Mouse (Mus musculus) heart, embryonic 10.5 days (tissue): ENCODE results near the gene Sdk1. TPM values are rescaled to one million over a fixed set of nuclear protein-coding genes. Genes with fewer than 3 reads are reported as not detected.

ENCODE experiments used
- DNase-seq: peaks from one replicate; pipeline ENCODE4 v3.0.0-alpha.2; 2017; ENCODE audit warnings: low spot score
- H3K27ac ChIP-seq: fragments of 300-500 bp; sonication (generic); 2 replicates; pipeline ENCODE4 v1.5.1; 2016; ENCODE audit warnings: mild to moderate bottlenecking
- H3K27me3 ChIP-seq: fragments of 300-500 bp; sonication (generic); 2 replicates; pipeline ENCODE4 v1.6.1; 2016; ENCODE audit warnings: mild to moderate bottlenecking; ENCODE audit not compliant: poor library complexity, insufficient read depth, severe bottlenecking
- H3K36me3 ChIP-seq: fragments of 300-500 bp; sonication (generic); 2 replicates; pipeline ENCODE4 v1.6.1; 2016; ENCODE audit warnings: mild to moderate bottlenecking, moderate library complexity
- H3K4me1 ChIP-seq: fragments of 300-500 bp; sonication (generic); 2 replicates; pipeline ENCODE4 v1.6.1; 2016; ENCODE audit warnings: mild to moderate bottlenecking
- H3K4me3 ChIP-seq: fragments of 300-500 bp; sonication (generic); 2 replicates; pipeline ENCODE4 v1.5.1; 2016; ENCODE audit warnings: mild to moderate bottlenecking, moderate library complexity
- H3K9me3 ChIP-seq: fragments of 300-500 bp; sonication (generic); 2 replicates; pipeline ENCODE4 v1.6.1; 2016; ENCODE audit warnings: mild to moderate bottlenecking, moderate library complexity
- WGBS: fragments of 180-500 bp; shearing (Covaris S2); methylation state at CpG from one replicate; pipeline ENCODE4 v1.1.7; 2016; 5-methylcytosine and 5-hydroxymethylcytosine counted together
- polyA plus RNA-seq: library from polyadenylated mRNA; unstranded; fragments of >200 nt; fragmentation: Nextera tagmentation; extraction: Ambion mirVana; gene quantifications from 2 replicates; pipeline ENCODE4 v1.2.1, GENCODE M21; 2016

The Sdk1 gene
- polyA plus RNA-seq, 1 experiment from 2014 or later, result 3.1 TPM

- peak; percentile 77 for DNase-seq
- H3K27ac ChIP-seq, result peak overlapping the region; percentile 36; the same call in 1 of the 2 replicates
- 19% methylated on average over 8 of the region's 8 CpGs for WGBS
Measured at GRCm38 (mm10) chr5:141852175-141852574, 610.9 kb downstream of the Sdk1 start.

GRCm38 (mm10) chr5:141856447-141856846, 615.2 kb downstream of the Sdk1 start:
- no peak overlapping the region for H3K4me3 ChIP-seq
- no peak for DNase-seq
- WGBS, result 77% methylated on average over 2 of the region's 2 CpGs

More at GRCm38 (mm10) chr5:141852175-141852574, 610.9 kb downstream of the Sdk1 start:
- no peaks in the 10 kb centered on the region for H3K36me3 ChIP-seq
- no peak overlapping the region for H3K4me3 ChIP-seq
- H3K9me3 ChIP-seq, result no peaks in the 10 kb centered on the region
- H3K27me3 ChIP-seq, result no peaks in the 10 kb centered on the region
- peaks cover 21% of the 10 kb centered on the region for H3K4me1 ChIP-seq

GRCm38 (mm10) chr5:141857781-141858180, 616.5 kb downstream of the Sdk1 start:
- WGBS, result 57% methylated on average over 1 of the region's 1 CpGs

More at GRCm38 (mm10) chr5:141856447-141856846, 615.2 kb downstream of the Sdk1 start:
- H3K27ac ChIP-seq, result no peak overlapping the region
- no peaks in the 10 kb centered on the region for H3K9me3 ChIP-seq
- H3K27me3 ChIP-seq, result no peaks in the 10 kb centered on the region
- H3K4me1 ChIP-seq, result peaks cover 16% of the 10 kb centered on the region
- no peaks in the 10 kb centered on the region for H3K36me3 ChIP-seq

GRCm38 (mm10) chr5:141858406-141859160, 617.3 kb downstream of the Sdk1 start:
- Histone ChIP-seq H3K36me3 (no peaks in the 10 kb centered on the region), H3K4me3 (no peak overlapping the region), H3K27ac (peak overlapping the region; percentile 31; the same call in 1 of the 2 replicates), H3K27me3 (no peaks in the 10 kb centered on the region), H3K4me1 (no peaks in the 10 kb centered on the region), H3K9me3 (no peaks in the 10 kb centered on the region)
- DNase-seq, result no peak
- 42% methylated on average over 8 of the region's 8 CpGs for WGBS

More at GRCm38 (mm10) chr5:141857781-141858180, 616.5 kb downstream of the Sdk1 start:
- Histone ChIP-seq H3K27ac (0 out of 2 replicates have a peak overlapping the region, but pooled peaks have one; percentile 31), H3K9me3 (no peaks in the 10 kb centered on the region), H3K4me3 (no peak overlapping the region), H3K27me3 (no peaks in the 10 kb centered on the region), H3K36me3 (no peaks in the 10 kb centered on the region), H3K4me1 (peaks cover 3% of the 10 kb centered on the region; the same call in 1 of the 2 replicates)
- no peak for DNase-seq

- H3K4me3 ChIP-seq, result no peak overlapping the region
- peaks cover 15% of the 10 kb centered on the region; the same call in 1 of the 2 replicates for H3K4me1 ChIP-seq
- H3K36me3 ChIP-seq, result no peaks in the 10 kb centered on the region
- 70% methylated on average over 3 of the region's 3 CpGs for WGBS
- no peaks in the 10 kb centered on the region for H3K9me3 ChIP-seq
- no peak for DNase-seq
- no peaks in the 10 kb centered on the region for H3K27me3 ChIP-seq
- H3K27ac ChIP-seq, result no peak overlapping the region
Measured at GRCm38 (mm10) chr5:141866042-141866441, 624.8 kb downstream of the Sdk1 start.

- Histone ChIP-seq H3K36me3 (no peaks in the 10 kb centered on the region; the same call in 1 of the 2 replicates), H3K9me3 (no peaks in the 10 kb centered on the region), H3K4me3 (no peak overlapping the region), H3K4me1 (no peaks in the 10 kb centered on the region), H3K27me3 (no peaks in the 10 kb centered on the region), H3K27ac (no peak overlapping the region)
- no peak for DNase-seq
- WGBS, result 91% methylated on average over 11 of the region's 11 CpGs
Measured at GRCm38 (mm10) chr5:141873751-141874150, 632.5 kb downstream of the Sdk1 start.

- Histone ChIP-seq H3K27ac (no peak overlapping the region), H3K36me3 (no peaks in the 10 kb centered on the region), H3K4me1 (0 out of 2 replicates have a peak, but pooled peaks cover 3% of the 10 kb centered on the region), H3K9me3 (no peaks in the 10 kb centered on the region), H3K4me3 (no peak overlapping the region), H3K27me3 (no peaks in the 10 kb centered on the region)
- 61% methylated on average over 5 of the region's 5 CpGs for WGBS
- no peak for DNase-seq
Measured at GRCm38 (mm10) chr5:141880661-141881060, 639.4 kb downstream of the Sdk1 start.

GRCm38 (mm10) chr5:141884111-141884647, 642.9 kb downstream of the Sdk1 start:
- Histone ChIP-seq H3K4me3 (no peak overlapping the region), H3K27ac (no peak overlapping the region), H3K36me3 (no peaks in the 10 kb centered on the region), H3K9me3 (no peaks in the 10 kb centered on the region), H3K4me1 (peaks cover 3% of the 10 kb centered on the region; the same call in 1 of the 2 replicates), H3K27me3 (no peaks in the 10 kb centered on the region)
- DNase-seq, result no peak
- 53% methylated on average over 3 of the region's 3 CpGs for WGBS

- DNase-seq, result no peak
- H3K4me3 ChIP-seq, result no peak overlapping the region
- peaks cover 17% of the 10 kb centered on the region for H3K4me1 ChIP-seq
- no peaks in the 10 kb centered on the region for H3K9me3 ChIP-seq
- H3K27ac ChIP-seq, result no peak overlapping the region
- no peaks in the 10 kb centered on the region for H3K27me3 ChIP-seq
- 83% methylated on average over 10 of the region's 10 CpGs for WGBS
- H3K36me3 ChIP-seq, result no peaks in the 10 kb centered on the region
Measured at GRCm38 (mm10) chr5:141886006-141886405, 644.7 kb downstream of the Sdk1 start.

GRCm38 (mm10) chr5:141889766-141890165, 648.5 kb downstream of the Sdk1 start:
- Histone ChIP-seq H3K27ac (0 out of 2 replicates have a peak overlapping the region, but pooled peaks have one; percentile 19), H3K4me3 (no peak overlapping the region), H3K36me3 (no peaks in the 10 kb centered on the region), H3K9me3 (no peaks in the 10 kb centered on the region), H3K27me3 (no peaks in the 10 kb centered on the region), H3K4me1 (peaks cover 14% of the 10 kb centered on the region)
- no peak for DNase-seq
- WGBS, result 46% methylated on average over 9 of the region's 9 CpGs

GRCm38 (mm10) chr5:141896402-141896801, 655.1 kb downstream of the Sdk1 start:
- H3K4me3 ChIP-seq, result no peak overlapping the region
- peaks cover 4% of the 10 kb centered on the region; the same call in 1 of the 2 replicates for H3K36me3 ChIP-seq
- H3K9me3 ChIP-seq, result no peaks in the 10 kb centered on the region
- H3K27ac ChIP-seq, result no peak overlapping the region
- H3K4me1 ChIP-seq, result peaks cover 11% of the 10 kb centered on the region; the same call in 1 of the 2 replicates
- DNase-seq, result no peak
- WGBS, result 54% methylated on average over 8 of the region's 8 CpGs
- no peaks in the 10 kb centered on the region for H3K27me3 ChIP-seq

- Histone ChIP-seq H3K4me1 (peaks cover 16% of the 10 kb centered on the region), H3K4me3 (no peak overlapping the region), H3K27ac (no peak overlapping the region), H3K27me3 (no peaks in the 10 kb centered on the region), H3K36me3 (peaks cover 4% of the 10 kb centered on the region; the same call in 1 of the 2 replicates), H3K9me3 (no peaks in the 10 kb centered on the region)
- DNase-seq, result no peak
- WGBS, result 60% methylated on average over 2 of the region's 2 CpGs
Measured at GRCm38 (mm10) chr5:141897481-141897880, 656.2 kb downstream of the Sdk1 start.

- no peak overlapping the region for H3K27ac ChIP-seq
- 85% methylated on average over 7 of the region's 7 CpGs for WGBS
- H3K4me1 ChIP-seq, result peaks cover 31% of the 10 kb centered on the region
- peaks cover 4% of the 10 kb centered on the region; the same call in 1 of the 2 replicates for H3K36me3 ChIP-seq
- no peaks in the 10 kb centered on the region for H3K27me3 ChIP-seq
- H3K4me3 ChIP-seq, result no peak overlapping the region
- no peak for DNase-seq
- no peaks in the 10 kb centered on the region for H3K9me3 ChIP-seq
Measured at GRCm38 (mm10) chr5:141899751-141900150, 658.5 kb downstream of the Sdk1 start.
